Mouse (Mus musculus) stomach, embryonic 15.5 days (tissue): ENCODE data around the gene Pym1. TPM values are rescaled to one million over a fixed set of nuclear protein-coding genes. Genes with fewer than 3 reads are reported as not detected.

Source experiments
- ATAC-seq: fragments of 200-750 bp; cut with Nextera tagmentation; 2 replicates; pipeline ENCODE4 v1.8.0; 2017; ENCODE audit warnings: low read depth, moderate number of reproducible peaks, moderate TSS enrichment; ENCODE audit not compliant: insufficient read depth, low FRiP score
- H3K27ac ChIP-seq: fragments of 300-500 bp; sonication (generic); 2 replicates; pipeline ENCODE4 v1.5.1; 2015; ENCODE audit warnings: mild to moderate bottlenecking, inconsistent platforms
- H3K27me3 ChIP-seq: fragments of 300-500 bp; sonication (generic); replicated peaks from 2 replicates; pipeline ENCODE4 v1.6.1; 2015; ENCODE audit warnings: inconsistent platforms
- H3K36me3 ChIP-seq: fragments of 300-500 bp; sonication (generic); 2 replicates; pipeline ENCODE4 v1.6.1; 2015; ENCODE audit warnings: inconsistent platforms
- H3K4me1 ChIP-seq: fragments of 300-500 bp; sonication (generic); 2 replicates; pipeline ENCODE4 v1.6.1; 2015; ENCODE audit warnings: inconsistent platforms
- H3K4me2 ChIP-seq: fragments of 300-500 bp; sonication (generic); 2 replicates; pipeline ENCODE4 v1.6.1; 2015; ENCODE audit warnings: mild to moderate bottlenecking, inconsistent platforms
- H3K4me3 ChIP-seq: fragments of 300-500 bp; sonication (generic); replicated peaks from 2 replicates; pipeline ENCODE4 v1.5.1; 2015; ENCODE audit warnings: inconsistent platforms
- H3K9ac ChIP-seq: fragments of 300-500 bp; sonication (generic); 2 replicates; pipeline ENCODE4 v1.6.1; 2015; ENCODE audit warnings: inconsistent platforms
- H3K9me3 ChIP-seq: fragments of 300-500 bp; sonication (generic); 2 replicates; pipeline ENCODE4 v1.6.1; 2016; ENCODE audit warnings: inconsistent platforms
- WGBS: fragments of 180-500 bp; shearing (Covaris S2); methylation state at CpG from one replicate; pipeline ENCODE4 v1.1.7; 2015; 5-methylcytosine and 5-hydroxymethylcytosine counted together
- polyA plus RNA-seq: library from polyadenylated mRNA; unstranded; fragments of >200 nt; fragmentation: Nextera tagmentation; extraction: Ambion mirVana; gene quantifications from 2 replicates; pipeline ENCODE4 v1.2.1, GENCODE M21; 2015

Gene Pym1
- polyA plus RNA-seq, 1 experiment from 2014 or later: 36.1 TPM

DNA sequence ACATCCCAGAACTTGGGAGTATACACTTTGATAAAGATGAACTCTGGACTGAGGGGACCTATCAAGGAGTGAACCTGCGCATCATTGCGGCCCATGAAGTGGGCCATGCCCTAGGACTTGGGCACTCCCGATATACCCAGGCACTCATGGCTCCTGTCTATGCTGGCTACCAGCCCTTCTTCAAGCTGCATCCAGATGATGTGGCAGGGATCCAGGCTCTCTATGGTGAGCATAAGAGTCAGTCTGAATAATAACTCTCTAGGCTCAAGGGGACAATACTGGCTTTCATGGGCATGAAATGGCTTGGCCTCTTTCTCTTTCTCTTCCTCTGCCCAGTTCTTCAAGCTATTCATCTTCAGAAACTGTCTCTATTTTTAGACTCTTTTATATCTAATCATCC is 47.9 kb downstream of the Pym1 start:
- Histone ChIP-seq H3K9me3 (no peaks in the 10 kb centered on the region), H3K27ac (no peak overlapping the region), H3K36me3 (no peaks in the 10 kb centered on the region), H3K9ac (no peak overlapping the region), H3K4me3 (no peak overlapping the region), H3K4me2 (no peak overlapping the region), H3K27me3 (no peaks in the 10 kb centered on the region), H3K4me1 (no peaks in the 10 kb centered on the region)
- 91% methylated on average over 3 of the region's 3 CpGs for WGBS
- ATAC-seq: no peak

DNA sequence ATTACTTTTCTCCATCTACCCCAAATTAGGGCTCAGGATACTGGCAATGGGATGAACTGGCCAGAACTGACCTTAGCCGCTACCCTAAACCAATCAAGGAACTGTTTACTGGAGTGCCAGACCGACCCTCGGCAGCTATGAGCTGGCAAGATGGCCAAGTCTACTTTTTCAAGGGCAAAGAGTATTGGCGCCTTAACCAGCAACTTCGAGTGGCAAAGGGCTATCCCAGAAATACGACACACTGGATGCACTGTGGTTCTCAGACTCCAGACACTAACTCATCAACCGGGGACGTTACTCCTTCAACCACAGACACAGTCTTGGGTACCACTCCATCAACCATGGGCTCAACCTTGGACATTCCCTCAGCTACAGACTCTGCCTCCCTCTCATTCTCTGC is 51.0 kb downstream of the Pym1 start:
- H3K36me3 ChIP-seq: peaks cover 3% of the 10 kb centered on the region; the same call in 1 of the 2 replicates
- H3K27ac ChIP-seq: no peak overlapping the region
- no peak overlapping the region for H3K9ac ChIP-seq
- peaks cover 14% of the 10 kb centered on the region for H3K4me1 ChIP-seq
- H3K4me2 ChIP-seq: no peak overlapping the region
- H3K9me3 ChIP-seq: no peaks in the 10 kb centered on the region
- H3K4me3 ChIP-seq: no peak overlapping the region
- H3K27me3 ChIP-seq: no peaks in the 10 kb centered on the region
- 90% methylated on average over 8 of the region's 8 CpGs for WGBS
- no peak for ATAC-seq

GRCm38 (mm10) chr10:128801981-128802495 is 54.3 kb downstream of the Pym1 start:
- Histone ChIP-seq H3K36me3 (peaks cover 3% of the 10 kb centered on the region; the same call in 1 of the 2 replicates), H3K4me3 (no peak overlapping the region), H3K9me3 (no peaks in the 10 kb centered on the region), H3K4me1 (peaks cover 27% of the 10 kb centered on the region), H3K9ac (no peak overlapping the region), H3K4me2 (no peak overlapping the region), H3K27me3 (no peaks in the 10 kb centered on the region), H3K27ac (no peak overlapping the region)
- ATAC-seq: no peak
- WGBS: 90% methylated on average over 16 of the region's 16 CpGs

DNA sequence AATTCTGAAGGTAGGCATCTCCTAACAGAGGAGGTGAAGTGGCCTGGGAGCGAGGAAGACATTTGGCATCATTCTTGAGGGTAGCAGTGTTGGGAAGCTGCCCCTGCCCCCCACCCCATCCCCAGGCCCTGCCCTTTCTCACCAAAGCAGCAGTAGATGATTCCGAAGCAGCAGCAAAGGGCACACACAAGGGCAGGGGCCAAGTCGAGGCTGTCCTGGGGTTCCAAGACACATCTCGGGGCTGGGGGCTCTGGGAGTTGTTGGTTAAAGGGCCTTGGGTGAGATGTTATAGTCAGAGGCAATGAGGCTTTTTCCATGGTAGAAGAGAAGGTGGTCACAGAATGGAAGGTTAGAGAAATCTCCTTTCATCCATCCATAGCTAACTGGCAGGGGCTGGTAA is 55.3 kb downstream of the Pym1 start:
- ATAC-seq: no peak
- Histone ChIP-seq H3K4me1 (peaks cover 36% of the 10 kb centered on the region), H3K27ac (peak overlapping the region; percentile 98), H3K9me3 (no peaks in the 10 kb centered on the region), H3K27me3 (no peaks in the 10 kb centered on the region), H3K4me2 (peak overlapping the region; percentile 77), H3K4me3 (peak overlapping the region; percentile 69), H3K36me3 (peaks cover 3% of the 10 kb centered on the region; the same call in 1 of the 2 replicates), H3K9ac (no peak overlapping the region)
- 50% methylated on average over 4 of the region's 4 CpGs for WGBS

DNA sequence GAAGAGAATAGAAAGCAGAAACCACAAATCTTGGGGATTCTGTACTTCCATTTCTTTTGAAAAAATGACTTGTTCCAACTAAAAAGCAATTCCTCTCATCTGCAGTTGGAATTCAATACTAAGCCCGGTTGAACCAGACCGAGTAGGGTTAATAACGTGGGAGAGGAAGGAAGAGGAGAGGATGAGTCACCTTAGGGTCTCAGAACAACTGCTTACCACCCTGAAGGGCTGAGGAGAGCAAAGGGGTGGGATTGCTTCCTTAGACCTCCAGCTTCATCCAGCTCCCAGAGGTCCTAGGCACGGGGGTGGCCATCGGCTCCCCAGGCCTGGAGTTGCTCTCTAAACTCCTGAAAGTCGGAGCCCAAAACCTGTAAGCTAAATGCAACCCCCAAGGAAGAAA is 55.7 kb downstream of the Pym1 start:
- Histone ChIP-seq H3K36me3 (peaks cover 3% of the 10 kb centered on the region; the same call in 1 of the 2 replicates), H3K27ac (peak overlapping the region; percentile 98), H3K27me3 (no peaks in the 10 kb centered on the region), H3K4me2 (peak overlapping the region; percentile 77), H3K9ac (peak overlapping the region; percentile 73; the same call in 1 of the 2 replicates), H3K4me1 (peaks cover 39% of the 10 kb centered on the region), H3K9me3 (no peaks in the 10 kb centered on the region), H3K4me3 (peak overlapping the region; percentile 69)
- no peak for ATAC-seq
- whole genome bisulfite sequencing: 10% methylated on average over 6 of the region's 6 CpGs

GRCm38 (mm10) chr10:128803771-128804270 is 56.1 kb downstream of the Pym1 start, which contains the start of gene Dnajc14:
Gene Dnajc14 (plus strand): TSS chr10:128804062.
- H3K4me3 ChIP-seq: peak within 1 kb of the TSS; percentile 69
- WGBS: under 1% methylated on average over 14 of the region's 14 CpGs
- H3K9ac ChIP-seq: peak within 1 kb of the TSS; percentile 73
- peak within 1 kb of the TSS; percentile 98 for H3K27ac ChIP-seq
- peaks cover 44% of the 10 kb centered on the region for H3K4me1 ChIP-seq
- H3K27me3 ChIP-seq: no peaks in the 10 kb centered on the region
- peaks cover 3% of the 10 kb centered on the region; the same call in 1 of the 2 replicates for H3K36me3 ChIP-seq
- H3K4me2 ChIP-seq: peak within 1 kb of the TSS; percentile 77
- ATAC-seq: no peak
- H3K9me3 ChIP-seq: no peaks in the 10 kb centered on the region

DNA sequence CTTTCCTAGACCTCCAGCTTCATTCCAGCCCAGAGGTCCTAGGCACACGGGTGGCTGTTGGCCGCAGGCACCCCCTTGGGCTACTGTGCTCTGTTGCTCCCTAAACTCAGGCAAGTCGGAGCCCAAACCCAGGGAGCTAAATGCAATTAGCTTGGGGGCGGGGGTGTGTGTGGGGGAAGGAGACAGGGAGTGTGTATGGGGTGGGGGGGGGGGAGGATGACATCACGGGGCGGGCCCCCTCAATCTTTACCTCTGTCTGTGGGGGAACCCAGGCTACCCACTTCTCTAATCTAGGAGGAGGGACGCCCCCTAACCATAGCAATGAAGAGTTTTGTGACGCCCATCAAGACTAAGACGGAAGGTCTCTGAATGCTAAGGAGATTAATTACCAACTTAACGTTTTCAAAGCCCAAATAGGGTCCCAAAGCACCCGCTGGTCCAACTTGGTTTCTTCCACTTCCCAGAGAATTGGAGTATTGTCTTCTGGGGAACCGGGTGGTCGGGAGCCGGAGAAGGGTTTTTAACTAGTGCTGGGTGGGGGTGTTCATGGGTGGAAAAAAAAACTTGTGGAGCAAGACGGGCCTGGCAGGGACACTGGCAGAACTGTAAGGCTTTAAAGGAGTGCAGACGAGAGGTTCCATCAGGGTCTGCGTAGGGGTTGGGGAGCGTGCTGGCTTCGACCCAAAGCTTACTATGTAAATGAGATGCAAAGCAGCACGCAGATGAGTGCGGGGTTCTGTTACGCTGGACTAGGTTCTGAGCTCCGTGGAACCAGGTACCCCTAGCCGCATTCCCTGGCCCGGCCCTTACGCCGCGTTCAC is 56.8 kb downstream of the Pym1 start, which contains the start of gene Tmem198b:
TSS of gene Tmem198b (minus strand) at position 100 of the 821 bp plus-strand sequence.
- H3K4me3 ChIP-seq: peak within 1 kb of the TSS; percentile 69
- H3K27ac ChIP-seq: peak within 1 kb of the TSS; percentile 98
- H3K36me3 ChIP-seq: peaks cover 6% of the 10 kb centered on the region; the same call in 1 of the 2 replicates
- H3K9ac ChIP-seq: peak within 1 kb of the TSS; percentile 73
- no peaks in the 10 kb centered on the region for H3K27me3 ChIP-seq
- H3K4me2 ChIP-seq: peak within 1 kb of the TSS; percentile 77
- under 1% methylated on average over 28 of the region's 28 CpGs for WGBS
- no peaks in the 10 kb centered on the region for H3K9me3 ChIP-seq
- H3K4me1 ChIP-seq: peaks cover 46% of the 10 kb centered on the region
- peak; percentile 47 for ATAC-seq

- under 1% methylated on average over 70 of the region's 70 CpGs for WGBS
- Histone ChIP-seq H3K4me1 (peaks cover 46% of the 10 kb centered on the region), H3K4me3 (peak overlapping the region; percentile 69), H3K9ac (peak overlapping the region; percentile 73), H3K36me3 (peaks cover 7% of the 10 kb centered on the region; the same call in 1 of the 2 replicates), H3K9me3 (no peaks in the 10 kb centered on the region), H3K4me2 (peak overlapping the region; percentile 77), H3K27ac (peak overlapping the region; percentile 98), H3K27me3 (no peaks in the 10 kb centered on the region)
- ATAC-seq: peak; percentile 95
These were observed 57.7 kb downstream of the Pym1 start for GRCm38 (mm10) chr10:128805092-128806000.

DNA sequence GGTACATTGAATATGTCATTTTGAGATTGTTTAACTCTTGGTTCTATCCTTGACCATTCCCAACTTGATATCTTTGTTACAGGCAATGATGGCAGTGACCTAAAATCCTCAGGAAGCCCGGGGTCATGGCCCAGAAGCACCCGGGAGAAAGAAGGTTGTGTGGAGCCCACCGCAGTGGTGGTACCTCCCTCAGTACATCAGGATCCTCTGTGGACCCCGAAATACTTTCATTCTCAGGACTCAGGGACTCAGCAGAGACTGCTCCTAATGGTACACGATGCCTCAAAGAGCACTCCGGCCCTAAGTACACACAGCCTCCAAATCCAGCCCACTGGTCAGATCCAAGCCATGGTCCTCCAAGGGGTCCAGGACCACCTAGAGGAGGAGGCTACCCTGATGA is 58.4 kb downstream of the Pym1 start:
- peak overlapping the region; percentile 69 for H3K4me3 ChIP-seq
- no peak for ATAC-seq
- H3K27me3 ChIP-seq: no peaks in the 10 kb centered on the region
- peaks cover 46% of the 10 kb centered on the region for H3K4me1 ChIP-seq
- peaks cover 4% of the 10 kb centered on the region; the same call in 1 of the 2 replicates for H3K36me3 ChIP-seq
- peak overlapping the region; percentile 77 for H3K4me2 ChIP-seq
- 44% methylated on average over 6 of the region's 6 CpGs for WGBS
- peak overlapping the region; percentile 17; the same call in 1 of the 2 replicates for H3K9ac ChIP-seq
- peak overlapping the region; percentile 98; the same call in 1 of the 2 replicates for H3K27ac ChIP-seq
- H3K9me3 ChIP-seq: no peaks in the 10 kb centered on the region

DNA sequence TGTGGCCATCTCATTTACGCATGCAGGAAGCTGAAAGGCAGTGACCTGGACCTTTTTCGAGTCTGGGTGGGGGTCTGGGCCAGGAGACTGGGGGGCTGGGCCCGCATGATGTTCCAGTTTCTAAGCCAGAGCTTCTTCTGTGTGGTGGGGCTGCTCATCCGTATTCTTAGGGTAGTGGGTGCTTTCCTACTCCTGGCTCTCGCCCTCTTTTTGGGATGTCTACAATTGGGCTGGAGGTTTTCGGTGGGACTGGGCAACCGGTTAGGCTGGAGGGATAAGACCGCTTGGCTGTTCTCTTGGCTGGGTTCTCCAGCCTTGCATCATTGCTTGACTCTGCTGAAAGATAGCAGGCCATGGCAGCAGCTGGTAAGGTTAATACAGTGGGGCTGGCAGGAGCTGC is 59.3 kb downstream of the Pym1 start:
- H3K4me1 ChIP-seq: peaks cover 44% of the 10 kb centered on the region
- 0 out of 2 replicates have a peak overlapping the region, but pooled peaks have one; percentile 12 for H3K9ac ChIP-seq
- H3K27me3 ChIP-seq: no peaks in the 10 kb centered on the region
- H3K4me3 ChIP-seq: peak overlapping the region; percentile 69
- whole genome bisulfite sequencing: 91% methylated on average over 8 of the region's 8 CpGs
- no peaks in the 10 kb centered on the region for H3K9me3 ChIP-seq
- no peak for ATAC-seq
- H3K27ac ChIP-seq: no peak overlapping the region
- peaks cover 4% of the 10 kb centered on the region; the same call in 1 of the 2 replicates for H3K36me3 ChIP-seq
- H3K4me2 ChIP-seq: peak overlapping the region; percentile 77
